Mouse (Mus musculus) cerebellum, adult 2 months (tissue): ENCODE measurements around the gene Eif3a. TPM values are rescaled to one million over a fixed set of nuclear protein-coding genes. Genes with fewer than 3 reads are reported as not detected.

ENCODE experiments used
- DNase-seq, 2 experiments: peaks; one replicate each; pipeline ENCODE4 v3.0.0; 2021
- H3K27ac ChIP-seq: fragments of 200-500 bp; 2 replicates; pipeline ENCODE4 v1.5.1; 2012; ENCODE audit warnings: low read length, control low read depth, inconsistent platforms; ENCODE audit not compliant: insufficient read depth
- H3K27me3 ChIP-seq: fragments of 200-500 bp; 2 replicates; pipeline ENCODE4 v1.6.1; 2012; ENCODE audit warnings: inconsistent platforms, mild to moderate bottlenecking, low read length, moderate library complexity; ENCODE audit not compliant: control insufficient read depth, insufficient read depth
- H3K4me1 ChIP-seq: fragments of 200-500 bp; 2 replicates; pipeline ENCODE4 v1.6.1; 2011; ENCODE audit warnings: low read length; ENCODE audit not compliant: control insufficient read depth, insufficient read depth
- H3K4me3 ChIP-seq: fragments of 200-500 bp; replicated peaks from 2 replicates; pipeline ENCODE3; 2011; ENCODE audit warnings: mild to moderate bottlenecking, low read depth, low read length, control low read depth; ENCODE audit not compliant: insufficient read depth
- CTCF ChIP-seq: fragments of 200-500 bp; IDR thresholded peaks from 2 replicates; pipeline ENCODE4 v1.5.1; 2011; ENCODE audit warnings: low read depth, mild to moderate bottlenecking, control low read depth, low read length, moderate library complexity, borderline replicate concordance; ENCODE audit not compliant: insufficient read depth
- POLR2A ChIP-seq: fragments of 200-500 bp; IDR thresholded peaks from 2 replicates; pipeline ENCODE4 v1.6.1; 2011; ENCODE audit warnings: low read length, control low read depth, borderline replicate concordance; ENCODE audit not compliant: insufficient read depth
- WGBS: fragments of 180-500 bp; shearing (Covaris S2); methylation state at CpG from one replicate; pipeline ENCODE4 v1.1.7; 2018; 5-methylcytosine and 5-hydroxymethylcytosine counted together
- polyA plus RNA-seq: library from polyadenylated mRNA; depleted of rRNA; stranded (reverse); fragments of >200 nt; gene quantifications from 2 replicates; pipeline ENCODE4 v1.2.3, GENCODE M21; 2012

Gene Eif3a
- polyA plus RNA-seq, 1 experiment: 73.5 TPM

GRCm38 (mm10) chr19:60756192-60757098 is 34.0 kb downstream of the Eif3a start:
- Histone ChIP-seq H3K27ac (peak overlapping the region; percentile 79), H3K27me3 (no peaks in the 10 kb centered on the region), H3K4me3 (peak overlapping the region; percentile 75), H3K4me1 (peaks cover 3% of the 10 kb centered on the region; the same call in 1 of the 2 replicates)
- DNase-seq: peak; percentile 68 to 71
- TF ChIP-seq CTCF (no peak), POLR2A (no peak)
- under 1% methylated on average over 115 of the region's 115 CpGs for WGBS

GRCm38 (mm10) chr19:60755438-60756191 is 34.8 kb downstream of the Eif3a start, which contains the start of gene Nanos1:
Gene Nanos1 (plus strand): TSS chr19:60755987.
- Histone ChIP-seq H3K27ac (peak within 1 kb of the TSS; percentile 79), H3K4me3 (peak within 1 kb of the TSS; percentile 75), H3K4me1 (peaks cover 3% of the 10 kb centered on the region; the same call in 1 of the 2 replicates), H3K27me3 (no peaks in the 10 kb centered on the region)
- TF ChIP-seq POLR2A (peak; percentile 31; the same call in 1 of the 2 replicates), CTCF (no peak)
- DNase-seq: peak; percentile 92 to 94
- under 1% methylated on average over 58 of the region's 58 CpGs for WGBS

GRCm38 (mm10) chr19:60747801-60748200 is 42.7 kb downstream of the Eif3a start:
- DNase-seq: no peak
- H3K27ac ChIP-seq: no peak overlapping the region
- WGBS: 92% methylated on average over 1 of the region's 1 CpGs
- H3K4me3 ChIP-seq: no peak overlapping the region
- H3K4me1 ChIP-seq: no peaks in the 10 kb centered on the region
- TF ChIP-seq CTCF: no peak
- TF ChIP-seq POLR2A: no peak
- H3K27me3 ChIP-seq: no peaks in the 10 kb centered on the region

DNA sequence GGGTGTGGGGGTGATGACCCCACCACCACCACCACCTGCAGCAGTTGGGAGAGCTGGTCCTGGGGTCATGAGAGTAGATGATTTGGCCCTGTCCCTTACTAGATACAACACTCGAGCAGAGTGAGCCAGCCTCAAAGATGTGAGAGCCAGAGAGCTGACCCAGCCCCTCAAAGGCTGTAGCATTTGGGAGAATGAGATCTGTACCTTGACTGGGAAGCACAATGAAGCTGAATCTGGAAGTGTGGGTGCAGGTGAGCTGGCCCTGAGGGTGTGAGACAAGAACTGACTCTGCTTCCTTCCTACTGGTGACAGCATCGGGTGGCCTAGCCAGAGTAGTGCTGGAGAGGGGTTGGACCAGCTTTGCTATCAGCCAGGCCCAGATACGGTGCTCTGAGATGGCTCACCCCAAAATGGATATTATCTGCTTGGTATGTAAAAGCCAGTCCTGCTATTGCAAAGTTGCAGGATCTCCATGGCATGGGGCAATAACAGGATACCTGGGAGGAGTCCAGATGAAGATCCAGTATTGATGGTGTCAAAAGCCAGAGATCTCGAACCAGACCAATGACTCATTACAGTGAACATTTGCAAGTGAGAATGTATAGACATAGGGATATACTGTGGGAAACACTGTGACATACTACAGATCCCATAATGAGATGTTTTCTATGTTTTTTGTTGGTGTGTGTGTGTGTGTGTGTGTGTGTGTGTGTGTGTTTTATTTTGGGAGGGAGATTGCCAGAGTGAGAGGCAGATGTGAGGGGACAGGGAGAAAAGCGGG is 46.5 kb downstream of the Eif3a start:
- Histone ChIP-seq H3K4me1 (no peaks in the 10 kb centered on the region), H3K27me3 (no peaks in the 10 kb centered on the region; the same call in 1 of the 2 replicates), H3K4me3 (no peak overlapping the region), H3K27ac (no peak overlapping the region)
- no peak for TF ChIP-seq POLR2A
- no peak for TF ChIP-seq CTCF
- DNase-seq: no peak
- 73% methylated on average over 5 of the region's 5 CpGs for WGBS

DNA sequence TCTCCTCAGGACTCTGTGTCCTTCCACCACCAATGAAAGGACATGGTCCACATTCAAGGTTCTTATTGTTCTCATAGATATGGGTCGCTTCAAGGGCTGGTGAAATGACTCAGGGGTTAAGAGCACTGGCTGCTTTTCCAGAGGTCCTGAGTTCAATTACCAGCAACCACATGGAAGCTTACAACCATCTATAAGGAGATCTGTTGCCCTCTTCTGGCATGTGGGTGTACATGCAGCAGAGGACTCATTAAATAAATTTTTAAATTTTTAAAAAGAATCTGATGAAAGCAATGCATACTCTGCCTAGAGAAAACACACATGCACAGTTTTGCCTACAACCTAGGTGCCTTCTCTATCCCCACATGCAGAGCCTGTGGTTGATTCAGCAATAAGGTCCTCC is 49.9 kb downstream of the Eif3a start:
- WGBS: 51% methylated on average over 1 of the region's 1 CpGs

DNA sequence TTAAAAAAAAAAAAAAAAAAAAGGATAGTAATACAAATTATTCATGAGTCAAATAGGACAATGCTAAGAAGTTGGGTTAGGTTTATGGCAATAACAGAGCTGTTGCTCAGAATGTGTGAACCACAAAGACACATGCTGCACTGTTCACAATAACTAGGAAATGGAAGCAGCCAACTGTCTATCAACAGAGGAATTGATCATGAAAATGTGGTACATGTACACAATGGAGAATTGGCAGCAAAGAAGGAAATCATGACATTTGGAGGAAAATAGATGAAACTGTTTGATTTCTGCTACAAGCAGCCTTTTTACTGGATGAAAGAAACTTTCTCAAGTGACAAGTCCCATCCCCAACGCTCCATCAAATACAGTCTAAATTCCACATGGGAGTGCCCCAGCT is 58.5 kb downstream of the Eif3a start:
- 89% methylated on average over 1 of the region's 1 CpGs for WGBS
- no peak for DNase-seq
- TF ChIP-seq POLR2A (no peak), CTCF (no peak)
- Histone ChIP-seq H3K4me1 (no peaks in the 10 kb centered on the region), H3K27ac (no peak overlapping the region), H3K27me3 (no peaks in the 10 kb centered on the region), H3K4me3 (no peak overlapping the region)

More for the DNA sequence above, 49.9 kb downstream of the Eif3a start:
- no peak overlapping the region for H3K4me3 ChIP-seq
- no peak overlapping the region for H3K27ac ChIP-seq
- TF ChIP-seq POLR2A: no peak
- H3K27me3 ChIP-seq: no peaks in the 10 kb centered on the region; the same call in 1 of the 2 replicates
- no peaks in the 10 kb centered on the region for H3K4me1 ChIP-seq
- DNase-seq: no peak

GRCm38 (mm10) chr19:60731299-60731698 is 59.2 kb downstream of the Eif3a start:
- 67% methylated on average over 1 of the region's 1 CpGs for WGBS
- Histone ChIP-seq H3K27me3 (no peaks in the 10 kb centered on the region), H3K4me1 (no peaks in the 10 kb centered on the region), H3K27ac (no peak overlapping the region), H3K4me3 (no peak overlapping the region)
- no peak for TF ChIP-seq POLR2A
- no peak for TF ChIP-seq CTCF
- no peak for DNase-seq
